Mouse (Mus musculus) gastrocnemius, adult 2 months (tissue): ENCODE results near the gene Efcab8. TPM values are rescaled to one million over a fixed set of nuclear protein-coding genes. Genes with fewer than 3 reads are reported as not detected.

Experiments
- DNase-seq: peaks from one replicate; pipeline ENCODE4 v3.0.0; 2022
- H3K27ac ChIP-seq: fragments of 200-600 bp; 2 replicates; pipeline ENCODE4 v1.8.1; 2022; ENCODE audit warnings: mild to moderate bottlenecking
- H3K4me3 ChIP-seq: fragments of 200-600 bp; 2 replicates; pipeline ENCODE4 v1.8.1; 2022; ENCODE audit warnings: mild to moderate bottlenecking, moderate library complexity
- CTCF ChIP-seq: fragments of 200-600 bp; IDR thresholded peaks from 2 replicates; pipeline ENCODE4 v1.8.1; 2022; ENCODE audit warnings: antibody characterized with exemption, mild to moderate bottlenecking, moderate library complexity
- intact Hi-C: fragments of 180-260 bp; cut with DNase I; formaldehyde crosslinking; loops from one replicate; pipeline ENCODE4 v1.15.1; 2025
- total RNA-seq, 2 experiments: library from RNA; stranded (reverse); gene quantifications; 2 replicates each; pipeline ENCODE4 v1.2.3; 2021

Efcab8 gene
- total RNA-seq, 2 experiments from 2014 or later, result not detected

DNA sequence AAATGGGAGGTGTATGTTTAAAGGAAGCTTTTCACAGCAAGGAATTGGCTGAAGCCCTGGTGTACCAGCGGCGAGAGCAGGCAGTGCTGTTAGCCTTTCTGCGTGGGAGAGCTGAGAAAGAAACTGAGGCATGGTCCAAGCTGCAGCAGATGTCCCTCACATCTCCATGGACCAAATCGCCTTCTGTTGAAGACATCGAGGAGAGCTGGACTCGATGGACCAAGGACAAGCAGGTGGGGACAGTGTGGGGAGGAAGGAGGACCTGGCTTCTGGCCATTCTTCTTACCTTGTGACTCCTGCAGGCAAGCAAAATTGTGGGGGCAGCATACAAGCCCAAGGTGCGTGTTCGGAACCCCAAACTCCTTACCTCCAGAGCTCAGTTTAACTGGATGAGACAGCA, 63.1 kb downstream of the Efcab8 start:
- intact Hi-C loops, result no loop called here

DNA sequence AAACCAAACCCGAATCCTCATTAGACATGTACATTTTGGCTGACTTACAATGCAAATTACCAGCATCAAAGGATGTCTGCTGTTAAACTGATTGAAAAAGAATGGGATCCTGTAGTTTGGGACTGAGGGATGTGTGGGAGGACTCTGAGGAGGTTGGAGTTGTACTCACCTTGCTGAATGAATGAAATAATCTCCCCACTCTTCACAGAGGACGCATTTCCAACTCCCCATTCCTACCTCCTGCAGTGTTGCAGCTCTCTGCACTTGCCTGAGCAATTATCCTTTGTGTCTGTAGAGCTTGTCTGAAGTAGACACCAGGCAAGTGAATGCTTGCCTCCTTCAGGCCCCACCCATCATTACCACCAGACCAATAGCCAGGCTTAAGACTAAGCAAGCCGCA, 68.7 kb downstream of the Efcab8 start:
- H3K4me3 ChIP-seq, result no peak overlapping the region
- no peak overlapping the region for H3K27ac ChIP-seq
- intact Hi-C loops, result no loop called here
- no peak for TF ChIP-seq CTCF
- no peak for DNase-seq

More for the DNA sequence above, 63.1 kb downstream of the Efcab8 start:
- no peak overlapping the region for H3K4me3 ChIP-seq
- H3K27ac ChIP-seq, result no peak overlapping the region
- no peak for DNase-seq
- TF ChIP-seq CTCF, result no peak

DNA sequence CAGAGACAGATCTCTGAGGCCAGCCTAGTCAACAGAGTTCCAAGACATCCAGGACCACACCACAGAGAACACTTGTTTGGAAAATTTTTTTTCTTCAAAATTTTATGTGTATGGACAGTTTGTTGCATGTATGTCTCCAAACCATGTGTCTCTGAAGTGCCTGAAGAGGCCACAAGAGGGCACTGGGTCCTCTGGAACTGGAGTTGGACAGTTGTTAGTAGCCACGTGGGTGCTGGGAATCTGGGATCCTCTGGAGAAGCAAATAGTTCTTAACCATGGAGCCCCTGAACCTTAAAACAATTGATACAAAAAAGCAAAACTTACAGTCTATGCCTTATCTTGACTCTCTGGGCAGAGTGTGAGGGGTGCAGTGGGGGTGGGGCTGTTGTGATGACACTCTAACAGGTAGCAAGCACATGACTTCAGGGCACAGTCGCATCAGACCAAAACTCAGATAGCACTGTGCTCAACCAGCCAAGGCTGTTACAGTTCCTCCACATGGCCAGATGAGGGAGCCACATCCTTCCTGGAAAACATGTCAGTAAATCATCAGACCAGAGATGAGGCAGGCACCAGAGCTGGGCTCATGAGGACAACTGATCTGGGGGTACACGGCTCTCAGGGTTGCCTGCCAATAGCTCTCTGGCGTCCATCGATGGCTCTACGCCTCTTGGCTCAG, 70.8 kb downstream of the Efcab8 start:
- no peak overlapping the region for H3K27ac ChIP-seq
- no peak for DNase-seq
- intact Hi-C loops, result loop anchor here (2.0 kb wide), 1 partner anchor 182 kb away; no protein-coding TSS in a partner anchor
- H3K4me3 ChIP-seq, result no peak overlapping the region
- TF ChIP-seq CTCF, result no peak

DNA sequence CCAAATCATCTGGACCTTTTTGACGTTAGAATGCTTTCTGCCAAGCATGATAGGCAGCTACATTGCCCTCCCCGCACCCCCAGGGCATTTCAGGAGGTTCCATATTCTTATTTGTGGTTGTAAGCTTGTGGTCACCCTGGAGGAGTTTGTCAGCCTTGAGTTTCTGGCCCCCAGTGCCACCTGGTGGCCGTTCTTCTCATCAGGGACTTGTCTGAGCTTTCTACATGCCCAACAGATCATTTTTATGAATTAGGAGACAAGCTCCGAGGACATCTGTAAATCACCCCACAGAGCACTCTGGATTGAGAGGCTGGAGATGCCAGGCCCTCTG, 71.3 kb downstream of the Efcab8 start:
- intact Hi-C loops, result loop anchor here (2.0 kb wide), 1 partner anchor 182 kb away; no protein-coding TSS in a partner anchor
- DNase-seq, result peak; percentile 48
- peak; percentile 64 for TF ChIP-seq CTCF
- H3K4me3 ChIP-seq, result no peak overlapping the region
- H3K27ac ChIP-seq, result no peak overlapping the region

DNA sequence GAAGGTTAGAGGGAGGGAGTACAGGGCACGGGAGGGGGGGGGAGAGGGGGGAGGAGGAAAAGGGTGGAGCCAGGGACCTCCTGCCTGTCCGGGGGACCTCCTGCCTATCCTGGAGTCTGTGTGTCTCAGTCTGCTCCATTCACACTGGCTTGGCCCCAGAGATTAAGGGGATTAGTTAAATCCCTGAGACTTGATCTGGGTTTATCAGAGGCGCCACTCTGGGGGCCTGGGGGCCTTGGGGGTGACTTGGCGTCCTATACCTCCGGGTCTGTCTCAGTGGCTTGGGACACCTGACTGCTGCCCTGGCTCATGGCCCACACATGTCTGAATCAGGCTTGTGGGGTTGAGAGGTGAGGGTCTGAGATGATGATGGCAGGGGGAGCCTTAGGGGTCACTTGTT, 73.8 kb downstream of the Efcab8 start:
- intact Hi-C loops, result no loop called here
- no peak for TF ChIP-seq CTCF
- Histone ChIP-seq H3K27ac (no peak overlapping the region), H3K4me3 (no peak overlapping the region)
- DNase-seq, result no peak

DNA sequence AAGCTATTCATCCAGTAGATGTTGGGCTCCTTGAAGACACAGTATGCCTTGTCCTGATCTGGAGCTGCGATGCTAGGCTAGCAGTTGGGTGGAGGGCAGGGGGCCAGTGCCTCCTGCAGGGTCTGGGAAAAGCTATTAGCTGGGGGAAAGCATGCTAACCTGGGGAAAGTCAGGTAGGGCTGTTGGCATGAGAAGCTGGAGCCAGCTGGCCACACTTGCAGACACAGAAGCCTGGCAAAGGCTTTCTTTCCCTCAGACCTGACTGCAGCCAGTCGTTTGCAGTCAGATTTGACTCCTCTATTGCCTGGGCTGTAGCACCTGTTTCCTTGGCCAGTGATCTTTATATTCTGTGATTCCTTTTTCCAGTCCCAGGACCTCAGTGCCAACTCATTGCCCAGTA, 79.8 kb downstream of the Efcab8 start:
- intact Hi-C loops, result no loop called here
- no peak for DNase-seq
- H3K4me3 ChIP-seq, result no peak overlapping the region
- H3K27ac ChIP-seq, result no peak overlapping the region
- TF ChIP-seq CTCF, result no peak

DNA sequence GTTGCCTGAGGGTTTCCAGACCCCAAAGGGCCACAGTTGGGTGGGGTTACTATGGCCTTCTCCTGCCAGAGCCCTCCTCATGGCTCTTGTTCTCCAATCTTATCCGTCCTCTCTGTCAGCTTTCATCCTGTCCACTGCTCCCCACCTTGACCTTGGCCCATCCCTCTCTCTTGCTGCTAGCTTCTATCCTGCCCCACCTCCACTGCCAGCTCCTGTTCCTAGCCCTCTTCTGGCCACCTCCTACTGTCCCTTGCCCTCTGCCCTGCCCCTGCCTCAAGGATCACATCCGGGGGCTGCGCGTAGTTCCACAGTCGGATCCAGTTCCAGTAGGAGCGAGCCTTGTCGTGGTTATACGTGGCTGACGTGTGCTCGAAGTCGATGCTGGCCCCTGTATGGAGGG, 80.6 kb downstream of the Efcab8 start:
- no peak for DNase-seq
- TF ChIP-seq CTCF, result no peak
- Histone ChIP-seq H3K27ac (no peak overlapping the region), H3K4me3 (no peak overlapping the region)
- intact Hi-C loops, result no loop called here

DNA sequence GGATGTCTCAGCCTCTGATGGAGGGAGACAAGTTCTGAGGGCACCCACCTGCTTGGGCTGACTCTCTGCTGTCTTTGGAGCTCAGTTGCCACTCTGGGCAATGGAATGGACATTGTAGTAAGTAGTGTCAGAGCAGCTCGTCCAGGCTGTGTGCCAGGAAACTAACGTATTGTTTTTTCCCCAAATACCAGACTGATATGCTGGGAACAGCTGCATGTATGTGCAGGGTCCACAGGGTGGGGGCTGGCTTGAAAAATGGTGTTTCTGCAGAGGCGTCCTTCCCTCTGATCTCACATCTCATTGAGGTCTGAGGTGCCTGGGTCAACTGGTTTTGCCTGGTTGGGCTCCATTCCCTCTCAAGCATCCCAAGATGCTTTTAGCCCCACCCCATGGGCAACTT, 81.0 kb downstream of the Efcab8 start:
- Histone ChIP-seq H3K4me3 (no peak overlapping the region), H3K27ac (no peak overlapping the region)
- DNase-seq, result no peak
- TF ChIP-seq CTCF, result no peak
- intact Hi-C loops, result no loop called here

DNA sequence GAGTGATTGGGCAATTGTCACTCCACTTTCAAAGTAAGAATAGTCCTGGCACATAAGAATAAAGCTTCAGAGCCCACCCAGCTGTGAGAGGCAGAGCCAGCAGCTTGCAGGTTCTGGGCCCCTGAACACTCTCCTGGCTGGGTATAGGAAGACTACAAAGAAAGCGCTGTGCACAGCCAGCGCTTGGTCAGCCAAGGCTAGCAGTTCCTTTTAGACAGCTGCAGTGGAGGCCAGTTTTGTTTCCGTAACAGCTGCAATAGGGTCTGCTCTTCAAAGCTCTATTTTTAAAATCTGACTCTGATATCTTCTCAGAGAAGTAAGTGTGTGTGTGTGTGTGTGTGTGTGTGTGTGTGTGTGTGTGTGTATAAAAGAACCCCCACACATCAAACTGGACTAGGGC, 82.2 kb downstream of the Efcab8 start:
- H3K27ac ChIP-seq, result no peak overlapping the region
- no peak overlapping the region for H3K4me3 ChIP-seq
- no peak for TF ChIP-seq CTCF
- DNase-seq, result no peak
- intact Hi-C loops, result no loop called here

DNA sequence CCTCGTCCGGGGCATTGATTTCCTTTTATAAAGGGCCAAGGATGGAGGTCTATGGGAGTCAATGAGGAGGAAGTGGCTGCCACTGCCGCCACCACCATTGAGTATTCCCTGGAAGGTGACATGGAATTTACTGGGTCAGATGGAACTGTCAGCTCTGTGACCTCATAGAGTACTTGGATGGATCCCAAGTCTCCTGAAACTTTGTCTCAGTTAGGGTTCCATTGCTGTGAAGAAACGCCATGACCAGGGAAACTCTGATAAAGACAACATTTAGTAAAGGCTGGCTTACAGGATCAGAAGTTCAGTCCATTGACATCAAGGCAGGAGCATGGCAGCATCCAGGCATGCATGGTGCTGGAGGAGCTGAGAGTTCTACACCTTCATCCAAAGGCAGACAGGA, 91.3 kb downstream of the Efcab8 start, which contains the start of gene Sun5:
TSS of gene Sun5 (minus strand) at position 101 of the 400 bp plus-strand sequence.
- no peak for DNase-seq
- Histone ChIP-seq H3K27ac (no peak within 1 kb of the TSS), H3K4me3 (no peak within 1 kb of the TSS)
- intact Hi-C loops, result no loop called here
- no peak for TF ChIP-seq CTCF

DNA sequence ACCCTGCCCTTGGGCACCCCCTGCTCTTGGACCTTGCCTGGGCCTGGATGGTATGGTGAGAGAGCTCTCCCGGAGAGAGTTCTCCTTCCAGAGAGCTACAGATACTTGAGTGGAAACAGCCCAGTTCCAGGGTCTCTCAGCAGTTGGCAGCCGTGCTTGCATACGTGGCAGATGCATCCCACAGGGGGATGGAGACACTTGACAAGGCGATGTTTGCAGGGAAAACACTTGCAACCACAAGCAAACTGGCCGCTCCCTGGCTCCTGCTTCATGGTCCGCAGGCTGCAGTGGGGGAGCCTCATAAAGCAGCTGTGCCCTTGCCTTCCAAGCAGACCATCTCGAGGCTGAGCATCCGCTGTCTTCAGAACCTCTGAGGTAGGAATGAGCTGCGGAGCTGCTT, 95.0 kb downstream of the Efcab8 start, which contains the start of gene Bpifb2:
TSS of gene Bpifb2 (plus strand) at position 301 of the 400 bp plus-strand sequence.
- H3K27ac ChIP-seq, result no peak within 1 kb of the TSS
- TF ChIP-seq CTCF, result no peak
- no peak within 1 kb of the TSS for H3K4me3 ChIP-seq
- intact Hi-C loops, result no loop called here
- no peak for DNase-seq

Other genes starting within 250 kb of the Efcab8 start
- gene Nol4l, start 250.0 kb upstream of the Efcab8 start, total RNA-seq, result 1 to 10 TPM; 1.0 to 1.2 TPM
- 10 to 100 TPM in 1 of 2 experiments, 1 to 10 TPM in 1; 8.1 to 11.9 TPM for gene Commd7, start 147.2 kb upstream of the Efcab8 start, total RNA-seq
- gene Dnmt3b, start 130.5 kb upstream of the Efcab8 start, total RNA-seq, result under 1 TPM; 0.56 to 0.89 TPM
- gene Dnmt3c, start 83.3 kb upstream of the Efcab8 start, total RNA-seq, result not detected
- 10 to 100 TPM; 32.8 to 41.3 TPM for gene Mapre1, start 38.7 kb upstream of the Efcab8 start, total RNA-seq
- not detected for gene Sun5, start 91.2 kb downstream of the Efcab8 start, total RNA-seq
- not detected for gene Bpifb2, start 95.1 kb downstream of the Efcab8 start, total RNA-seq
- not detected for gene Bpifb6, start 120.5 kb downstream of the Efcab8 start, total RNA-seq
- gene Bpifb3, start 138.3 kb downstream of the Efcab8 start, total RNA-seq, result not detected
- gene Bpifb4, start 158.3 kb downstream of the Efcab8 start, total RNA-seq, result not detected
- gene Bpifa6, start 195.0 kb downstream of the Efcab8 start, total RNA-seq, result not detected
- not detected for gene Bpifa2, start 228.3 kb downstream of the Efcab8 start, total RNA-seq